Mouse (Mus musculus): ENCODE measurements around the gene Tigit.

Gene Tigit

DNA sequence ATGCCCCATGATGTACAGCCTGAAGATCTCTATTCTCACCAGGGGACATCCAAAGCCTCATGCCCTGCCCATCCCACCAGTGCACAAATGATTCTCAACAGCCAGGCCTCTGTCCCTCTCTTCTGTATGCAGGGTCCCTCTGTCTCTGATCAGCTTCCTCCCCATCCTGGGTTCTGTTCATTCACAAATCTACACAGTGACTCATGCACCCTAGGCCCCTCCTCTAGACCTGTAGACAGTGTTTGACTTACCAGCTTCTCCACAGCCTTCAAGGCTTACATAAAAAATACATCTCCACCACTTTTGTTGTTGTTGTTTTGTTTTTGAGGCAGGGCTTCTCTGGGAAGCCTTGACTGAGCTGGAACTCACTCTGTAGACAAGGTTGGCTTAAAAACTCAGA lies 915 bp upstream of the Tigit start:
- DNase-seq (ENCODE audit: low spot score): no peak

DNA sequence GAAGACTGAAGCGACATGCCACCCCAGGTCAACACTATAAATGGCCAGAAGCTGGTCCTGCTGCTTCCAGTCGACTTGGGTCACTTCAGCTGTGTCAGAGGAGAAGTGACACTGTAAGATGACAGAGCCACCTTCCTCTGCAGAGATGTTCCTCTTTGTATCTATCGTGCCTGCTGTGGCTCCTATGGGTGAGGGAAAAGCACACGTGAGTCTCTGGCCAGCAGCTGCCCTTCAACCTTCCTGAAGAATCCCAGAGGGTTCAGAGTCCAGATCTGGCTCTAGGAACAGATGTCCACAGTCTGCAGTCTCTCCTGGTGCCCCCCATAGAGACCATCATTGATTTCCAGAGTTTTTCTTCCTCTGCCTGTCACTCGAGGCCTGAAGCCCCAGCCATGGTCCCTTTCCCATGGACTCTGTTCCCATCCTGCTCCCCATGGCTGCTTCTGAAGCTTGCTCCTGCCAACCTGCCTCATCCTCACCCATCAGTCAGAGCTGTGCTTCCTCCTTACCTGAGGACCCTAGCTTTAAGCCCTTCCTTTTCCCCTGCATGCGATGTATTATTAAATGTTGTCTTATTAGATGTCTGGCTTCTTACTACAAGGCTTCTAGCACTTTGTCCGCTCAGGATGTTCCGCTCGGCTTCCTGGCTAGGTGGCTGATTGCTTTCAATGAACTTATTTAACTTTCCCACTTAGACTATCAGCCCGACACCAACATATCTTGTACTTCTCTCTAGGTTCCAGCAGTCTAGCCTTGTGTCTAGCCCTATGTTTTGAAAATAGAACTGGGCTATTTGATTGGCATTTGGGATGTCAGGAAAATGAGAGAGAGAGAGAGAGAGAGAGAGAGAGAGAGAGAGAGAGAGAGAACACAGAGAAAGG lies 1.6 kb downstream of the Tigit start:
- no peak for DNase-seq (ENCODE audit: low spot score)

DNA sequence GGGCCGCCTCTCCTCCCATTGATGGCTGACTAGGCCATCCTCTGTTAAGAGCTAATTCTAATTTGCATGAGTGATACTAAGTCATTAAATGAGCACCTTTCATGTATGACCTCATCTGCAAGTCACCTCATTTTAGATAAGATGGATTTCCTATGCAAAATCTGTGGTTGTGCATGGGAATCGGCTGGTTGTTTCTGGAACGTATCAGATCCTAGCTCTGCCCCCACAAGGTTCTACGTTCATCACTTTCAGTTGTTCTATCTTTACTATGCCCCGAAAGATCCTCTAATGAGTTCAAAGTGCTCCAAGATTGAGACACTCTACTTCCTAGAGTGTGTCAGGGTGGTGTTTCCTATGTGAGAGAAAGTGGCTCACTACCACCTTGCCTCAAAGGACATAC lies 2.4 kb downstream of the Tigit start:
- DNase-seq (ENCODE audit: low spot score): no peak

DNA sequence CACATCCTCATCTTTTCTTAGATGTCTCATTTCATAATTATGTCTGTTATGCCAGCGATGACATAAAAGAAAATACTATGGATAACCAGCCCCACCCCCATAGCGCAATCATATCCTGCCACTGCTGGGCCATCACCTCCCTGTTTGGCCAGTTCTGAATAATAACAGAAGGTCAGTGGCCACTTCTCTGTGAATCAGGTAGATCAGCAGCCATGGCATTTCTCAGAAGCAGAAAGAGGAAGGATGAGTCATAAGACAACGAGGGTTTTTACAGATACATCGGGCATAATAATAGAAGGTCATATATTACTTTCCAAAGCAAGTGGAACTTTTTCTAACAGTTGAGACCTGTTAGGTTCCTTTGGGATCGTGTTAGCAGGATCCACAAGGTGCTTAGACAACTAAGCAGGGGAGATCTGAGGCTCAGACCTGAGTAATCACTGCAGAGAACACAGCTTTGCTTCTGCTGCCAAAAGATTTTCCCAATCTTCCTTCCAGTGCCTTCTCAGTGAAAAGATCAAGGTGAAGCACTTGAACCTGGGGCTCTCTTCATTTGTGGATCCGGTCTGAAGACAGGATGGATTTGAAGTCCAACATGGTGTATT lies 8.7 kb downstream of the Tigit start:
- no peak for DNase-seq (ENCODE audit: low spot score)

- no peak for DNase-seq (ENCODE audit: low spot score)
Observed at GRCm38 (mm10) chr16:43654269-43654668, 9.7 kb downstream of the Tigit start.

- DNase-seq (ENCODE audit: low spot score): no peak
Observed at GRCm38 (mm10) chr16:43653288-43653687, 10.7 kb downstream of the Tigit start.

DNA sequence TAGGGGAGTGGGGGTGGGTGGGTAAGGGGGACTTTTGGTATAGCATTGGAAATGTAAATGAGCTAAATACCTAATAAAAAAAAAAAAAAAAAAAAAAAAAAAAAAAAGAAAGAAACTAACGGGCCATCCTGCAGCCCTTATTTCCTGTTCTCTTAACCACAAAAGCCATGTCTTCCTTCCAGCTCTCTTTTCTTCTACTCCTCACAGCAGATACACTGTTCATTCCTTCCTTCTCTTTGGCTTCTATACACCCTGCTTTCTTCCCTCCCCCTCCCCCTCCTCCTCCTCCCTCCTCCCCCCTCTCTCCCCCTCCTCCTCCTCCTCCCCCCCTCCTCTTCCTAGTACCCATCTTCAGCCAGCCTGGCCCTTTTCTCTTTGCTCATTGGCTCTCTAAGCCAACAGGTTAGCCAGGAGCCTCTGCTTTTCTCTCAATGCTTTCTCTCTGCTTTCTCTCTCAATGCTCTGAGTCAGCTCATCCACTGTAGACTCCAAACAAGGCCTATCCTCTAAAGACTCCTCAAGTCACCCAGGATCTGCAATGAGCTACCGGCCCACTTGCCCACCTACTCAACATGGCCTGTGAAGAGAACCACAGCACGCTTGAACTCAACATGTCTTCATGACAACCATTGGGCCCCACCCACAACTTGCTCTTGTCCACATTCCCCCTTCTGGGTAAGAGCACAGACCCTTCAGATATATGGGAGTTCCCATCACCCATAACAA lies 13.4 kb downstream of the Tigit start:
- DNase-seq (ENCODE audit: low spot score): no peak

DNA sequence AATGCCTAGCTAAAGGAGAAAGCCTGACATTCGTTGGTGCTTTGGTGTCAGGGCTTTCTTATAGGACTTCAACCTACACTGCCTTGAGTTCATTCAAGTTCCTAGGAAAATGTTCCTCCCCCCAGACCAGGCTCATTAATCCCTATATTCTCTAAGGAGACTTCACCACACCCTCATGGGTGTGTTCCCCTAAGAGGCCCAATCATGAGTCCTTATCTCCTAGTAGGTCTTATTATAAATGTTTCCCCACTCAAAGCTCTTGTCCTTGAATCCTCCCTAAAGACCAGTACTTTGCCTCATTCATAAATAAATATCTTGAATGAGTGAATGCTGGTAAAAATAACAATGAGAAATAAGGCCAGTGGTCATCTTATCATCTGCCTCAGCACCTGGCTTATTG lies 16.3 kb downstream of the Tigit start:
- DNase-seq (ENCODE audit: low spot score): no peak

- DNase-seq (ENCODE audit: low spot score): no peak
Observed at GRCm38 (mm10) chr16:43646943-43647342, 17.0 kb downstream of the Tigit start.

- no peak for DNase-seq (ENCODE audit: low spot score)
Observed at GRCm38 (mm10) chr16:43645879-43646278, 18.1 kb downstream of the Tigit start.

GRCm38 (mm10) chr16:43641230-43641629 lies 22.7 kb downstream of the Tigit start:
- no peak for DNase-seq (ENCODE audit: low spot score)

DNA sequence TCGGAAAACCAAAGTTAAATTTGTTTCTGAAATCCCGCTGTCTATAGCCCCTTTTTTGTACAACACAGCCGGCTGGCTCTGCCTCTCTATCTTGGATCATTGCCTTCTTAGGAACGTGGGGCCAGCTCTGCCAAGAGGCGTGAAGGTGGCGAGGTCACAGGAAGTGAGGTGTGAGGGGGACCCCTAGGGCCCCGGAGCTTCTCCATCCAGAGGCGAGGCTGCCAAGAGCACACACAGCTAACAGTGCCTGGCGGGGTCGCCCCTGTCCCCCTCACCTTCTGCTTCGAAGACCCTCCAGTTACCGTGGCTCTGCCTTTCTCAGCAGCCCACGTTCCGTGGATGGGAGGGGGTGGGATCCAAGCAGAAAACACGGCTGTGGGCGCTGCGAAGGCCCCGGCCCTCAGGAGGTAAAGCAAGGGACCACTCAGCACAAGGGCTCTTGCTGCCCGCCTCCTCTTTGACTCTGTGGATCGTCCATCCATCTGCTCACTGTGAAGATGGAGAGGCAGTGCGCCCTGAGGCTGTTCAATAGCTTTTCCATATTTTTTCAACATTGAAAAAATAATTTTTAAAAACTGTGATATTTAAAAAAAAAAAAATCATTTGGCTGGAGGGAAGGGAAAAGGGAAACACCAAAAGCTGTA lies 25.4 kb downstream of the Tigit start:
- DNase-seq (ENCODE audit: low spot score): peak; percentile 11

DNA sequence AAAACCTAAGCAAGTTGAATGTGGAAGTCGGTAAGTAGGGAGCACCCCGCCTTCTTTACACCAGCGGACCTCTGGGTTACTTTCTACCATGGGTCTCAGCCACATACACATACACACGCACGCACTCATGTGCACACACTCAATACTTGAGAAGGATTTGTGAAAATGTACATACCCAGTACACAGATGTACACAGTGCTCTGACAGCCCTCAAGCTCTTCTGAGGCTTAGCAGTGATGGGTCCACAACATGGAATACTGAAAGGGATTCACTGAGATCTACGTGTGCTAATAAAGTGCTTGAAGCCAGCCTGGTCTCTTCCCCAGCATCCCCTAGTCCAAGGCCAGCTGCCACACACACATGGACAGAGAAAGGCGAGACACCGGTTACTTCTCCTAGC lies 26.7 kb downstream of the Tigit start:
- DNase-seq (ENCODE audit: low spot score): no peak

DNA sequence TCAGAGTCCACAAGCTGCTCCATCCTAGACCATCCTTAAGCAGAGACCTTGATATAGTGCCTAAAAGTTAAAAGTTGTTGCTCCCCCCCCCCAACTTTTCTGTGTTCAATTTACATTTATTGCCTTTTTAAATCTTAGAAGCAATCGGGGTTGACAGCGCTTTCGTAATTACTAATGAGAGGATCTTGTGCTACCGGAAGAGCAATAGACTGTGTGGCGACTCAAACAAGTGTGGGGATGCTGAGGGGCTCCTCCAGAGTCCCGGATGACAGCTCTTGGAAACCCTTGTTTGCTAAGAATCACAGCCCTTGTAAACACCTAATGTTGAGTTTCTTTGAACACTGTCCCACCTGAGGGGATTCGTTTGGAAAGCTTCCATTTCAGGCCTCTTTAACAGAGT lies 29.9 kb downstream of the Tigit start:
- no peak for DNase-seq (ENCODE audit: low spot score)

GRCm38 (mm10) chr16:43631758-43632157 lies 32.2 kb downstream of the Tigit start:
- no peak for DNase-seq (ENCODE audit: low spot score)

GRCm38 (mm10) chr16:43628662-43629061 lies 35.3 kb downstream of the Tigit start:
- DNase-seq (ENCODE audit: low spot score): no peak

DNA sequence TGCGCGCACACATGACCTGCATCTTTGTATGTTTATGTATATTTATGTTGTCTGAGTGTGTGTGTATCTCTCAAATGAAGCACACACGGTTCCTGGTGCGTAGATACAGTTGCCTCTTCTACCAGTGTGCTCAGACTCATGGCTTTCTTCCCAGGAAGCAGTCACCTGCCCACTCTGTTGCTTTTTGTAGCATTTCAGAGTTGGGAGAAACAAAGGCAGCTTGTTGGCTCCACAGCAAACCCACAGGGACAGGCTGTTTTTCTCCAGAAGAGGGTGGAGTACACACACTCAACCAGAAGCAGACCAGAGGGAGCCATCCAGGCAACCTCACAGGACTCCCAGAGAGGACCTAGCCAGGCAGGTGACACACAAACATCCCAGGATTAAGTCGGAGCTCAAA lies 38.0 kb downstream of the Tigit start:
- no peak for DNase-seq (ENCODE audit: low spot score)

DNA sequence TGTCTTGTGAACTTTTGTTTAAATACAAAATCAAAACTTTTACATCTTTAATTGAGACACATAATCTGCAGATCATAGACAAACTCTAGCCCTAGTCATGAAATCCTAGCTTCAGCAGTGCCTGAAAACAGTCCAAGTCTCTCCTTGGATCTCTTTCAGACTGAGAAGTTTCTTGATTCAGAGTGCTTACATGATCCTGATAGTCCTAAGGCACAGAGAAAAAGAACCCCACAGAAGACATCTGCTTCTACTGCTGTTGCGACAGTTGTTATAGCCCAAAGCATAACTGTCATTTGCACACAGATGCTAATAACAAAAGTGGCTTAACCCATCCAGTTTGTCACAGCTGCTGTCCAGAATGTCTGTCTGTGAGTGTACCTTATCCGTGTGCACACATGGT lies 38.7 kb downstream of the Tigit start:
- DNase-seq (ENCODE audit: low spot score): no peak

GRCm38 (mm10) chr16:43624876-43625275 lies 39.1 kb downstream of the Tigit start:
- no peak for DNase-seq (ENCODE audit: low spot score)

DNA sequence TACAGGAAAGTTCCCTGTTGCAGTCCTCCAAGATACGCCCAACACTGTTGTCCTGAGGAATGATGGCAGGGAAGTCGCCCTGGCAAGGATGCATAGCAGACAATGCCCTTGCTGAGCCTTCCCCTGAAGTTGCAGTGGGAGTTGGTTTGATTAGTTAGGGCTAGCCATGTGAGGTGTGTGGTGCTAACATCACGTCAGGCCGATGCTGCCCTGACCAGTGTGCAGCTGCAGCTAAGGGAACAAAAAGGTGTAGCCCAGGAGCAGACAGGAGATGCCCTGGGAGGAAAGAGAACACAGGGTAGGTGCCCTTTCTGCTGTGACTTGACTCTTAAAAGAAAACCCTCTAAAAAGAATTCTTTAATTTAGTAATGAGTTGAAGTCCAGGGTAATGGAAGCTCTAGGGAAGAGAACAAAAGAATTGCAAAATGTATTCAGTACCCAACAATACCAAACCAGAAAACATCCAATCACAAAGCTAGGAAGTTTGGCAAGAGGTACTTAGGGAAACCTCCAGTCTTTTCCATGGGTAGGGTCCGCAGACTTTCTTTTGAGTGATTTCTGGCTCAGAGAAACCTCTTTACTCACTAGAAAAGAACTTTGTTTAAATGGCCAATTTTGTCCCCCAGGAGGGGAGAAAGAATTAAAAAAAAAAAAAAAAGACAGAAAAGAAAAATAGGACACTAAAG lies 40.5 kb downstream of the Tigit start:
- no peak for DNase-seq (ENCODE audit: low spot score)

GRCm38 (mm10) chr16:43620359-43620758 lies 43.6 kb downstream of the Tigit start:
- DNase-seq (ENCODE audit: low spot score): no peak

GRCm38 (mm10) chr16:43619277-43619676 lies 44.7 kb downstream of the Tigit start:
- DNase-seq (ENCODE audit: low spot score): no peak

Data from lung, postnatal 25 days (tissue).